Mouse (Mus musculus): Measurements from ENCODE around the gene Tmub2. TPM values are rescaled to one million over a fixed set of nuclear protein-coding genes. Genes with fewer than 3 reads are reported as not detected.
A peak's percentile ranks its signal among the peaks of the same experiment; 100 is the strongest.

Gene Tmub2
- 10 to 100 TPM; 15.7 to 18.9 TPM for total RNA-seq (2021)
- long read RNA-seq, experiment 1, transcript Tmub2-205 (3 exons, 2,249 nt) = minor isoform, 6 of 20 reads
- long read RNA-seq, experiment 1, transcript Tmub2-201 (4 exons, 1,939 nt) = major isoform, 9 of 20 reads
- long read RNA-seq, experiment 1, partial matches to known transcripts = 3 of 20 reads
- long read RNA-seq, experiment 1, other reads (novel, unspliced or antisense) = 1 of 20 reads
- long read RNA-seq, experiment 2, transcript Tmub2-201 (4 exons, 1,939 nt) = major isoform, 13 of 22 reads
- long read RNA-seq, experiment 2, partial matches to known transcripts = 2 of 22 reads
- long read RNA-seq, experiment 2, other reads (novel, unspliced or antisense) = 1 of 22 reads

- DNase-seq = peak; percentile 88
These were observed at the start of gene Tmub2 for GRCm38 (mm10) chr11:102284501-102285094. TSS of gene Tmub2 (plus strand) at chr11:102284931.

- no peak for DNase-seq
These were observed 48.7 kb upstream of the Tmub2 start for GRCm38 (mm10) chr11:102236022-102236421.

- no peak for DNase-seq
These were observed 44.1 kb upstream of the Tmub2 start for GRCm38 (mm10) chr11:102240636-102241035.

GRCm38 (mm10) chr11:102241246-102241645, 43.5 kb upstream of the Tmub2 start:
- DNase-seq = no peak

GRCm38 (mm10) chr11:102241874-102242273, 42.9 kb upstream of the Tmub2 start:
- no peak for DNase-seq

GRCm38 (mm10) chr11:102244926-102245449, 39.7 kb upstream of the Tmub2 start:
- DNase-seq = peak; percentile 51

GRCm38 (mm10) chr11:102245581-102246272, 39.0 kb upstream of the Tmub2 start:
- DNase-seq = no peak

GRCm38 (mm10) chr11:102246273-102246635, 38.5 kb upstream of the Tmub2 start:
- DNase-seq = no peak

- DNase-seq = no peak
These were observed 37.9 kb upstream of the Tmub2 start for GRCm38 (mm10) chr11:102246871-102247270.

- peak; percentile 92 for DNase-seq
These were observed 36.0 kb upstream of the Tmub2 start, which contains the start of gene BC030867 for GRCm38 (mm10) chr11:102248630-102249230. TSS of gene BC030867 (plus strand) at chr11:102248882.

GRCm38 (mm10) chr11:102249351-102250090, 35.2 kb upstream of the Tmub2 start:
- no peak for DNase-seq

GRCm38 (mm10) chr11:102257514-102257913, 27.2 kb upstream of the Tmub2 start:
- no peak for DNase-seq

- DNase-seq = no peak
These were observed 26.6 kb upstream of the Tmub2 start for GRCm38 (mm10) chr11:102258095-102258494.

GRCm38 (mm10) chr11:102258521-102258920, 26.2 kb upstream of the Tmub2 start:
- no peak for DNase-seq

GRCm38 (mm10) chr11:102263211-102263610, 21.5 kb upstream of the Tmub2 start:
- DNase-seq = no peak

- DNase-seq = no peak
These were observed 18.9 kb upstream of the Tmub2 start for GRCm38 (mm10) chr11:102265816-102266215.

GRCm38 (mm10) chr11:102266631-102267355, 17.9 kb upstream of the Tmub2 start:
- DNase-seq = no peak

GRCm38 (mm10) chr11:102267480-102267879, 17.3 kb upstream of the Tmub2 start:
- peak; percentile 68 for DNase-seq

- DNase-seq = no peak
These were observed 16.0 kb upstream of the Tmub2 start, which contains the start of gene Asb16 for GRCm38 (mm10) chr11:102268520-102269244. TSS of gene Asb16 (plus strand) at chr11:102268743.

- DNase-seq = no peak
These were observed 8.3 kb upstream of the Tmub2 start for GRCm38 (mm10) chr11:102276411-102276915.
